Mouse (Mus musculus) gastrocnemius, adult 2 months (tissue): ENCODE data around the gene Abca9. TPM values are rescaled to one million over a fixed set of nuclear protein-coding genes. Genes with fewer than 3 reads are reported as not detected.

ENCODE experiments used
- DNase-seq: peaks from one replicate; pipeline ENCODE4 v3.0.0; 2022
- H3K27ac ChIP-seq: fragments of 200-600 bp; 2 replicates; pipeline ENCODE4 v1.8.1; 2022; ENCODE audit warnings: mild to moderate bottlenecking
- H3K4me3 ChIP-seq: fragments of 200-600 bp; 2 replicates; pipeline ENCODE4 v1.8.1; 2022; ENCODE audit warnings: mild to moderate bottlenecking, moderate library complexity
- CTCF ChIP-seq: fragments of 200-600 bp; IDR thresholded peaks from 2 replicates; pipeline ENCODE4 v1.8.1; 2022; ENCODE audit warnings: antibody characterized with exemption, mild to moderate bottlenecking, moderate library complexity
- intact Hi-C: fragments of 180-260 bp; cut with DNase I; formaldehyde crosslinking; loops from one replicate; pipeline ENCODE4 v1.15.1; 2025
- long read RNA-seq, 2 experiments: library from polyadenylated mRNA; stranded (forward); transcript quantifications; one replicate each; pipeline ENCODE4 v2.0.0; 2021
- total RNA-seq, 2 experiments: library from RNA; stranded (reverse); gene quantifications; 2 replicates each; pipeline ENCODE4 v1.2.3; 2021

Abca9 gene
- total RNA-seq = 10 to 100 TPM in 1 of 2 experiments, 1 to 10 TPM in 1; 7.4 to 13.2 TPM
- long read RNA-seq, experiment 1, full-length matches to known transcripts = 4 of 8 reads
- long read RNA-seq, experiment 1, partial matches to known transcripts = 1 of 8 reads
- long read RNA-seq, experiment 1, other reads (novel, unspliced or antisense) = 3 of 8 reads
- long read RNA-seq, experiment 2, partial matches to known transcripts = 0 of 1 reads
- long read RNA-seq, experiment 2, other reads (novel, unspliced or antisense) = 1 of 1 reads

GRCm38 (mm10) chr11:110167459-110168251 lies at the start of gene Abca9:
Abca9 (minus strand) TSS chr11:110168196.
- intact Hi-C loops = no loop called here
- DNase-seq = peak; percentile 46
- Histone ChIP-seq H3K4me3 (peak within 1 kb of the TSS; percentile 66), H3K27ac (peak within 1 kb of the TSS; percentile 84)
- TF ChIP-seq CTCF = no peak

- H3K4me3 ChIP-seq = no peak overlapping the region
- TF ChIP-seq CTCF = no peak
- DNase-seq = no peak
- intact Hi-C loops = no loop called here
- no peak overlapping the region for H3K27ac ChIP-seq
Measured at GRCm38 (mm10) chr11:110217118-110217517, 49.1 kb upstream of the Abca9 start.

- no peak for DNase-seq
- intact Hi-C loops = no loop called here
- no peak for TF ChIP-seq CTCF
- Histone ChIP-seq H3K4me3 (no peak overlapping the region), H3K27ac (no peak overlapping the region)
Measured at GRCm38 (mm10) chr11:110203930-110204329, 35.9 kb upstream of the Abca9 start.

DNA sequence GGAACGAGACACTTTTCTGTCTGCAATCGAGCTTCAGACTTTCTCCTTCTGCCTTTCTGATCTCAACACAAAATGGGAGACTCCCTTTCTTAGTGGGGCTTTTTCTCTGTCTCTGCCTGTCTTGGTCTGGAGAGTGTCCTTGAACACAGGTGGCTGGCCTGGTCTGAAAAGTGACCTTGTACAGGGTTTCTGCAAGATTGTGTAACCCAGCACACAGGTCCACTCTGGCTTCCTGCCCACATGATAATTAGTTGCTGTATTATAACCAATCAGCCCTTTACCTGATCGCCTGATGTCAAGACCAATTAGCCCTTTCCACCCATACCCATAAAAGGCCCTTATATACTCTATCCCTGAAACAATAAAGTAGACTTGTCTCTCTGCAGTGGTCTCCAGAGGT lies 30.9 kb upstream of the Abca9 start:
- intact Hi-C loops = no loop called here
- H3K4me3 ChIP-seq = no peak overlapping the region
- no peak for DNase-seq
- no peak overlapping the region for H3K27ac ChIP-seq
- TF ChIP-seq CTCF = no peak

DNA sequence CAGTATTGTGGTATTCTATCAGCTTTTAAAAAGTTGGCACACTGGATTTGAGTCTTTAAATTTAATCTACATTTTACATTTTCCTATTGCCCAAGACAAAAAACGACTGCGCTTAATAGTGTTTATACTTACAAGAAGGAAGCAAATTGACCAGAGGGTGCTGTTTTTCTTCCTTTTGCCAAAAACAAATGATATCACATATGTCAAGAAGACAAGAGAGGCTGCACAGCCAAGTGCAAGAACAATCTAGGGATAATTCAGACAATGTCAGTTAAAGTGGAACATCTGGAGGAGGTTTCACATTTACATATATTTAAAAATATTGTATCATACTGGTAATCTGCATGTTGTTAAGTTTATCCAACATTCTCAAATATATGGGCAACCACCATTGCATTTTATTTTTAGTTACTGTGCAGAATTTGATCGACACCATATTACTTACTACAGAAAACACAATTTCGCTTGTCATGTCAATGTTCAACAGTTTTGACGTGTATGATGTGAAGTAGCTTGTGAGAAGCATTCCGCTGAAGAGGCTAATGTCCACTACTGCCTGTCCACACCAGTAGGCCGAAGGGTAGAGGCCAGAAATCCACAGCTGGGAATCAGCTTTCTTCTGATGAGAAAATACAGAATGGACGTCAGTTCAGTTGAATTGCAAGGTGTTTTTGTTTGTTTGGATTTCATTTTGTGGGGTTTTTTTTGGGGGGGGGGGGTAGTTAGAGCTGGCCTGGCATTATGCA lies 28.7 kb upstream of the Abca9 start:
- intact Hi-C loops = no loop called here
- Histone ChIP-seq H3K4me3 (no peak overlapping the region), H3K27ac (no peak overlapping the region)
- TF ChIP-seq CTCF = no peak
- no peak for DNase-seq

- TF ChIP-seq CTCF = no peak
- H3K27ac ChIP-seq = no peak overlapping the region
- no peak for DNase-seq
- H3K4me3 ChIP-seq = no peak overlapping the region
- intact Hi-C loops = no loop called here
Measured at GRCm38 (mm10) chr11:110195310-110195709, 27.3 kb upstream of the Abca9 start.

- H3K4me3 ChIP-seq = no peak overlapping the region
- no peak overlapping the region for H3K27ac ChIP-seq
- TF ChIP-seq CTCF = no peak
- no peak for DNase-seq
- intact Hi-C loops = no loop called here
Measured at GRCm38 (mm10) chr11:110171212-110171611, 3.2 kb upstream of the Abca9 start.

GRCm38 (mm10) chr11:110165822-110166221 lies 2.2 kb downstream of the Abca9 start:
- intact Hi-C loops = no loop called here
- H3K27ac ChIP-seq = peak overlapping the region; percentile 84
- DNase-seq = no peak
- peak overlapping the region; percentile 66 for H3K4me3 ChIP-seq
- no peak for TF ChIP-seq CTCF

GRCm38 (mm10) chr11:110165409-110165808 lies 2.6 kb downstream of the Abca9 start:
- peak overlapping the region; percentile 84 for H3K27ac ChIP-seq
- H3K4me3 ChIP-seq = peak overlapping the region; percentile 66
- intact Hi-C loops = no loop called here
- no peak for DNase-seq
- no peak for TF ChIP-seq CTCF

- TF ChIP-seq CTCF = no peak
- no peak overlapping the region for H3K4me3 ChIP-seq
- intact Hi-C loops = no loop called here
- no peak for DNase-seq
- peak overlapping the region; percentile 41 for H3K27ac ChIP-seq
Measured at GRCm38 (mm10) chr11:110157059-110157458, 10.9 kb downstream of the Abca9 start.

DNA sequence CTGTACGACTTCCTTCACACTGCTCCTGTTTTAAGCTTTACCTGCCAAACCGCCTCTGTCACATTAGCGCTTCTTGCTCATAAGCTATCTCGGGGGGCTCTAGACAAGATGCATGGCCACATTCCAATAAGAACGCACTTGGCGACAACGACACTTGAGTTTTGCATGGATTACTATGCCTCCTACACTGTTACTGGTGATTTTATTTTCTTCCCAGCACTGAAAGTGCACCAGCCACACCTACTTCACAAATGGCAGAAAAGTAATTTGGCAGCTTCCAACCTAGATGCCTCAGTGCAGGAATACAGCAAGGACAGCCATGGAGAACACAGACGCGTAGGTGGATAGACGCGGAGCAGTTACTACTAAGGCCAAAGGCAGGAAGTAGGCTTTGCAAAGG lies 12.0 kb downstream of the Abca9 start:
- H3K27ac ChIP-seq = no peak overlapping the region
- intact Hi-C loops = no loop called here
- DNase-seq = no peak
- TF ChIP-seq CTCF = no peak
- no peak overlapping the region for H3K4me3 ChIP-seq

GRCm38 (mm10) chr11:110147640-110148039 lies 20.4 kb downstream of the Abca9 start:
- Histone ChIP-seq H3K27ac (no peak overlapping the region), H3K4me3 (no peak overlapping the region)
- DNase-seq = no peak
- no peak for TF ChIP-seq CTCF
- intact Hi-C loops = no loop called here

DNA sequence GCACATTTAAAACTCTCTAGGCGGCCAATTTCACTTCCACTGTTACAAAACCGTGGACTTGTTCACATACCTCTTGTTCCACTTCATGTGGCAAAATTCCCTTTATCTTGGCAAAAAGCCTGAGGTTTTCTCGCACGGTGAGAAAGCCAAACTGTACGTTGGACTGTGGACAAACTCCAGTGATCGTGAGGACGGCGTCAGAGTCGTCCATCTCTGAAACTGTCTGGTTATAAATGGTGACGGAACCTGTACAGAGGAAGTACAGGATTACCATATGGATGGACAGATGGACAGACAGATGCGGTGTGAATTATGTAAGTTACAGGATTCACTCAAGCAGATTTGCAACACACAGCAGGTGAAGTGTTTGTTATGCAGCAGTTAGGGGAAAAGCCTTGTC lies 22.6 kb downstream of the Abca9 start:
- H3K27ac ChIP-seq = no peak overlapping the region
- intact Hi-C loops = no loop called here
- DNase-seq = no peak
- no peak for TF ChIP-seq CTCF
- no peak overlapping the region for H3K4me3 ChIP-seq
